Mouse (Mus musculus): Measurements from ENCODE around the gene Tns1. TPM values are rescaled to one million over a fixed set of nuclear protein-coding genes. Genes with fewer than 3 reads are reported as not detected.

Tns1 gene
- polyA plus RNA-seq, 1 experiment from 2014 or later, result 184 TPM

GRCm38 (mm10) chr1:74113071-74113470, 11.2 kb downstream of the Tns1 start:
- H3K36me3 ChIP-seq (ENCODE audit: insufficient read depth, low read length), result no peaks in the 10 kb centered on the region
- H3K4me3 ChIP-seq (ENCODE audit: low read depth, low read length), result no peak overlapping the region
- H3K27me3 ChIP-seq (replicated peaks; ENCODE audit: insufficient read depth, low read length), result no peaks in the 10 kb centered on the region
- no peak for DNase-seq (ENCODE audit: low spot score)
- 57% methylated on average over 3 of the region's 3 CpGs for WGBS
- no peak for TF ChIP-seq EP300 (IDR thresholded peaks at IDR 0.05)
- TF ChIP-seq CTCF (IDR thresholded peaks at IDR 0.05), result no peak
- ATAC-seq, result no peak
- H3K9ac ChIP-seq (replicated peaks; ENCODE audit: low read depth), result no peak overlapping the region
- no peak overlapping the region for H3K27ac ChIP-seq (ENCODE audit: low read length)
- H3K4me1 ChIP-seq (ENCODE audit: insufficient read depth, low read depth, low read length), result no peaks in the 10 kb centered on the region
- no peak overlapping the region for H3K4me2 ChIP-seq (replicated peaks; ENCODE audit: low read depth, low read length)
- no peaks in the 10 kb centered on the region for H3K9me3 ChIP-seq (ENCODE audit: low read length)

DNA sequence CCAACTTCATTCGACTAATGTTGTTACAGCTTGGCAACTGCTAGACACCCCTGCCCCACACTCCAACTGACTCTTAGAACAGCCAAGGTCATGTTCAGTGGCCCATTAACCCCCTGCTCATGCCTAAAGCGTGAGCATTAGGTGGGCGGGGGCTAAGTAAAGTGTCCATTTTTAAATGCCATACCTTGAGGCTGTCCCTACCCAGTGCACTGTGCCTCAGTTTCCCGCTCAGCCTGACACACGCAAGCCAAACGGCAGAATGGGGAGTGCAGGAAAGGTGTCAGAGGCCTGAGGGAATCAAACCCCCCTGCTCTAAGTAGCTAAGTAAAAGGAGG, 12.6 kb downstream of the Tns1 start:
- H3K27ac ChIP-seq (ENCODE audit: low read length), result no peak overlapping the region
- no peak overlapping the region for H3K4me2 ChIP-seq (replicated peaks; ENCODE audit: low read depth, low read length)
- H3K27me3 ChIP-seq (replicated peaks; ENCODE audit: insufficient read depth, low read length), result no peaks in the 10 kb centered on the region
- no peaks in the 10 kb centered on the region for H3K4me1 ChIP-seq (ENCODE audit: insufficient read depth, low read depth, low read length)
- TF ChIP-seq EP300 (IDR thresholded peaks at IDR 0.05) (no peak), CTCF (IDR thresholded peaks at IDR 0.05) (no peak)
- DNase-seq (ENCODE audit: low spot score) (no peak), ATAC-seq (no peak)
- no peaks in the 10 kb centered on the region for H3K36me3 ChIP-seq (ENCODE audit: insufficient read depth, low read length)
- H3K4me3 ChIP-seq (ENCODE audit: low read depth, low read length), result no peak overlapping the region
- H3K9ac ChIP-seq (replicated peaks; ENCODE audit: low read depth), result no peak overlapping the region
- H3K9me3 ChIP-seq (ENCODE audit: low read length), result no peaks in the 10 kb centered on the region
- WGBS, result 55% methylated on average over 6 of the region's 6 CpGs

GRCm38 (mm10) chr1:74110932-74111695, 13.1 kb downstream of the Tns1 start:
- ATAC-seq, result peak; percentile 68; the same call in 1 of the 2 replicates
- no peaks in the 10 kb centered on the region for H3K4me1 ChIP-seq (ENCODE audit: insufficient read depth, low read depth, low read length)
- H3K4me2 ChIP-seq (replicated peaks; ENCODE audit: low read depth, low read length), result no peak overlapping the region
- no peak for TF ChIP-seq CTCF (IDR thresholded peaks at IDR 0.05)
- no peak for TF ChIP-seq EP300 (IDR thresholded peaks at IDR 0.05)
- H3K27me3 ChIP-seq (replicated peaks; ENCODE audit: insufficient read depth, low read length), result no peaks in the 10 kb centered on the region
- no peak overlapping the region for H3K9ac ChIP-seq (replicated peaks; ENCODE audit: low read depth)
- WGBS, result 40% methylated on average over 8 of the region's 8 CpGs
- H3K4me3 ChIP-seq (ENCODE audit: low read depth, low read length), result no peak overlapping the region
- peak; percentile 40 for DNase-seq (ENCODE audit: low spot score)
- H3K27ac ChIP-seq (ENCODE audit: low read length), result no peak overlapping the region
- H3K36me3 ChIP-seq (ENCODE audit: insufficient read depth, low read length), result no peaks in the 10 kb centered on the region
- no peaks in the 10 kb centered on the region for H3K9me3 ChIP-seq (ENCODE audit: low read length)

GRCm38 (mm10) chr1:74109670-74110069, 14.6 kb downstream of the Tns1 start:
- DNase-seq (ENCODE audit: low spot score) (no peak), ATAC-seq (no peak)
- TF ChIP-seq EP300 (IDR thresholded peaks at IDR 0.05) (no peak), CTCF (IDR thresholded peaks at IDR 0.05) (no peak)
- Histone ChIP-seq H3K9ac (replicated peaks; ENCODE audit: low read depth) (no peak overlapping the region), H3K27ac (ENCODE audit: low read length) (no peak overlapping the region), H3K9me3 (ENCODE audit: low read length) (no peaks in the 10 kb centered on the region), H3K4me2 (replicated peaks; ENCODE audit: low read depth, low read length) (no peak overlapping the region), H3K36me3 (ENCODE audit: insufficient read depth, low read length) (no peaks in the 10 kb centered on the region), H3K27me3 (replicated peaks; ENCODE audit: insufficient read depth, low read length) (no peaks in the 10 kb centered on the region), H3K4me3 (ENCODE audit: low read depth, low read length) (no peak overlapping the region), H3K4me1 (ENCODE audit: insufficient read depth, low read depth, low read length) (no peaks in the 10 kb centered on the region)
- 56% methylated on average over 2 of the region's 2 CpGs for WGBS

DNA sequence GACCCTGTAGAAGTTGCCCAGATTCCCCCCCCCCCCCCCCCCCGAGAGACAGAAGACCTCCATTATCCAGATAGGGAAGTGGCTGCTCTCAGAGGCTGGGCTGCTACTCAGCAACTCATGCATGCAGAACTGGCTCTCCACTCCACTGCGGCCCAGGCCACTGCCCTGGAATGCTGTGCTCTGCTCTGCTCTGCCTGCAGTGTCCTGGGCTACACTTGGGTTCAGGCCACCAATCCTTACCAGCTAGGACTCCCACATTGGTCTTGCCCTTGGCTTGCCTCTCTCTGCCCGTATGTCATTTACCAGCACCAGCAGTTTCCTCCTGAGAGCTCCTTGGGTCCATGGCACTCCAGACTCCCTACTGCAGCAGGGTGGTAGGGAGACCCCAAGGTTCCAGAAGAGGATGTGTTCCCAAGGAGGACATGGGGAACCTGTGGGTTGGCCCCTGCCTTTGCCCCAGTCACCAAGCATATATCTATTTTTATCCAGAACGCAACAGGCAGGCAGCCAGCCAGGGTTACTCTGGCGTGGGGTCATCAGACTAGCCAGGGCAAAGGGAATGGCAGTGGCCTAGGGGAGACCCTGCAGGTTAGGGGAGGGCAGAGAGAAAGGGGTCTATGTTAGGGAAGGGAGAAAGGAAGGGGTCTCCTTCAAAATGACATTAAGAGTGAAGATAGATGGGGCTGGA, 16.2 kb downstream of the Tns1 start:
- H3K4me2 ChIP-seq (replicated peaks; ENCODE audit: low read depth, low read length), result no peak overlapping the region
- H3K4me3 ChIP-seq (ENCODE audit: low read depth, low read length), result no peak overlapping the region
- no peaks in the 10 kb centered on the region for H3K27me3 ChIP-seq (replicated peaks; ENCODE audit: insufficient read depth, low read length)
- ATAC-seq (no peak), DNase-seq (ENCODE audit: low spot score) (no peak)
- no peak overlapping the region for H3K27ac ChIP-seq (ENCODE audit: low read length)
- no peaks in the 10 kb centered on the region for H3K4me1 ChIP-seq (ENCODE audit: insufficient read depth, low read depth, low read length)
- 77% methylated on average over 4 of the region's 5 CpGs for WGBS
- H3K9ac ChIP-seq (replicated peaks; ENCODE audit: low read depth), result no peak overlapping the region
- H3K36me3 ChIP-seq (ENCODE audit: insufficient read depth, low read length), result no peaks in the 10 kb centered on the region
- no peaks in the 10 kb centered on the region for H3K9me3 ChIP-seq (ENCODE audit: low read length)
- no peak for TF ChIP-seq EP300 (IDR thresholded peaks at IDR 0.05)
- TF ChIP-seq CTCF (IDR thresholded peaks at IDR 0.05), result no peak

GRCm38 (mm10) chr1:74106214-74106613, 18.0 kb downstream of the Tns1 start:
- ATAC-seq, result no peak
- TF ChIP-seq CTCF (IDR thresholded peaks at IDR 0.05) (no peak), EP300 (IDR thresholded peaks at IDR 0.05) (no peak)
- Histone ChIP-seq H3K9me3 (ENCODE audit: low read length) (no peaks in the 10 kb centered on the region), H3K36me3 (ENCODE audit: insufficient read depth, low read length) (no peaks in the 10 kb centered on the region), H3K9ac (replicated peaks; ENCODE audit: low read depth) (no peak overlapping the region), H3K27ac (ENCODE audit: low read length) (no peak overlapping the region), H3K27me3 (replicated peaks; ENCODE audit: insufficient read depth, low read length) (no peaks in the 10 kb centered on the region), H3K4me1 (ENCODE audit: insufficient read depth, low read depth, low read length) (no peaks in the 10 kb centered on the region), H3K4me2 (replicated peaks; ENCODE audit: low read depth, low read length) (no peak overlapping the region), H3K4me3 (ENCODE audit: low read depth, low read length) (no peak overlapping the region)
- WGBS, result 66% methylated on average over 6 of the region's 6 CpGs
- DNase-seq (ENCODE audit: low spot score), result no peak

Data from lung, postnatal 0 days (tissue).